Mouse (Mus musculus): ENCODE measurements at regions not wholly inside any gene's neighbourhood (a gene's known extent, or its start where the extent isn't known, plus 50 kb on each side); places are given as distances from the start of the nearest gene placed in this dataset.

GRCm38 (mm10) chr5:51125091-51125490 lies 442.4 kb downstream of the Ppargc1a start:
- no peak for DNase-seq (ENCODE audit: low read depth, low spot score)

- no peak for DNase-seq (ENCODE audit: low read depth, low spot score)
Measured at GRCm38 (mm10) chr5:51110006-51110405, 457.5 kb downstream of the Ppargc1a start.

- no peak for DNase-seq (ENCODE audit: low read depth, low spot score)
Measured at GRCm38 (mm10) chr5:51108737-51109136, 458.8 kb downstream of the Ppargc1a start.

- no peak for DNase-seq (ENCODE audit: low read depth, low spot score)
Measured at GRCm38 (mm10) chr5:51108181-51108580, 459.3 kb downstream of the Ppargc1a start.

GRCm38 (mm10) chr5:51099902-51100301 lies 467.6 kb downstream of the Ppargc1a start:
- no peak for DNase-seq (ENCODE audit: low read depth, low spot score)

GRCm38 (mm10) chr5:51072674-51073468 lies 494.7 kb downstream of the Ppargc1a start:
- peak; percentile 7 for DNase-seq (ENCODE audit: low read depth, low spot score)

GRCm38 (mm10) chr5:51072146-51072545 lies 495.4 kb downstream of the Ppargc1a start:
- DNase-seq (ENCODE audit: low read depth, low spot score) = no peak

- no peak for DNase-seq (ENCODE audit: low read depth, low spot score)
Measured at GRCm38 (mm10) chr5:51069668-51070067, 497.9 kb downstream of the Ppargc1a start.

GRCm38 (mm10) chr5:51045872-51046271 lies 521.7 kb downstream of the Ppargc1a start:
- no peak for DNase-seq (ENCODE audit: low read depth, low spot score)

GRCm38 (mm10) chr5:51041541-51042217 lies 525.8 kb downstream of the Ppargc1a start:
- no peak for DNase-seq (ENCODE audit: low read depth, low spot score)

- DNase-seq (ENCODE audit: low read depth, low spot score) = no peak
Measured at GRCm38 (mm10) chr5:51040926-51041325, 526.6 kb downstream of the Ppargc1a start.

- no peak for DNase-seq (ENCODE audit: low read depth, low spot score)
Measured at GRCm38 (mm10) chr5:51040463-51040862, 527.1 kb downstream of the Ppargc1a start.

- DNase-seq (ENCODE audit: low read depth, low spot score) = no peak
Measured at GRCm38 (mm10) chr5:51039713-51040178, 527.8 kb downstream of the Ppargc1a start.

- no peak for DNase-seq (ENCODE audit: low read depth, low spot score)
Measured at GRCm38 (mm10) chr5:51036450-51036990, 531.0 kb downstream of the Ppargc1a start.

GRCm38 (mm10) chr5:51028966-51029365 lies 538.6 kb downstream of the Ppargc1a start:
- no peak for DNase-seq (ENCODE audit: low read depth, low spot score)

- no peak for DNase-seq (ENCODE audit: low read depth, low spot score)
Measured at GRCm38 (mm10) chr5:50990822-50991537, 576.5 kb downstream of the Ppargc1a start.

All from embryo, embryonic 11.5 days (tissue).